Mouse (Mus musculus): ENCODE data around the gene Ralgapa1. TPM values are rescaled to one million over a fixed set of nuclear protein-coding genes. Genes with fewer than 3 reads are reported as not detected.
"Not testable (repeated sequence)": the region's sequence is repeated elsewhere in the genome, so short reads cannot be mapped to it uniquely, and the experiment has no call there.

Ralgapa1 gene
- polyA plus RNA-seq, 1 experiment from 2014 or later: 18.8 TPM

DNA sequence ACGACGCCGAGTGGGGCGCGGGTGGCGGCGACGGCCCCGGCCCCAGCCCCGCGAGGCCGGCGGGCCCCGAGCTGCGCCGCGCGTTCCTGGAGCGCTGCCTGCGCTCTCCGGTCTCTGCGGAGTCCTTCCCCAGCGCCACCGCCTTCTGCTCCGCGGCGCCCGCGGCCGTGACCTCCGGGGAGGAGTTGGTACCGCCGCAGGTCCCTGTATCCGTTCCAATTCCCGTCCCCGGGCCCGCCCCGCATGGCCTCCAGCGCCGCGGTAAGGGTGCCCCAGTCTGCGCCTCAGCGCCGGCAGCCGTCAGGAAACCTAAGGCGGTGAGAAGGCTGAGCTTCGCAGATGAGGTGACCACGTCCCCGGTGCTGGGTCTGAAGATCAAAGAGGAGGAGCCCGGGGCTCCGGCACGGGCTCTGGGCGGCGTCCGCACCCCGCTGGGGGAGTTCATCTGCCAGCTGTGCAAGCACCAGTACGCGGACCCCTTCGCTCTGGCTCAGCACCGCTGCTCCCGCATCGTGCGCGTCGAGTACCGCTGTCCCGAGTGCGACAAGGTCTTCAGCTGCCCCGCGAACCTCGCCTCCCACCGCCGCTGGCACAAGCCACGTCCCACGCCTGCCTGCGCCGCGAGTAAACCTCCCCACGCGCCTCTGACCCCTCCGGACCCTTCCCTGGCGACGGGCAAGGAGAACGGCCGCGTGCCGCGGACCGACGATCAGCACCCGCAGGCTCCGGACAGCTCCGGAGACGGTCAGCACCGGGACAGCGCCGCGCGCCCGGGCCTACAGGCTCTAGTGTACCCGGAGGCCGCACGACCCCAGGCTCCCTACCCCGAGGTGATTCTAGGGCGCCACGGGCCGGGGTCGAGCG lies 221.1 kb downstream of the Ralgapa1 start:
- peak; percentile 86 for ATAC-seq (replicated peaks; ENCODE audit: insufficient number of reproducible peaks, low FRiP score, low TSS enrichment)
- WGBS (ENCODE audit: insufficient replicate concordance): under 1% methylated on average over 109 of the region's 109 CpGs
- peaks cover 51% of the 10 kb centered on the region for H3K27me3 ChIP-seq (ENCODE audit: control insufficient read depth, insufficient read depth, low read length)
- H3K9me3 ChIP-seq (replicated peaks; ENCODE audit: control insufficient read depth, low read length): no peaks in the 10 kb centered on the region
- no peak overlapping the region for H3K9ac ChIP-seq (ENCODE audit: low read depth, low read length)
- H3K4me3 ChIP-seq (ENCODE audit: low read depth, low read length): peak overlapping the region; percentile 55
- no peaks in the 10 kb centered on the region for H3K36me3 ChIP-seq (ENCODE audit: control insufficient read depth, insufficient read depth, low read length)
- H3K4me2 ChIP-seq: peak overlapping the region; percentile 91
- H3K27ac ChIP-seq (ENCODE audit: low read depth, low read length): no peak overlapping the region
- peaks cover 12% of the 10 kb centered on the region for H3K4me1 ChIP-seq (ENCODE audit: control insufficient read depth, insufficient read depth, low read length)

- WGBS (ENCODE audit: insufficient replicate concordance): under 1% methylated on average over 75 of the region's 77 CpGs
- Histone ChIP-seq H3K27ac (ENCODE audit: low read depth, low read length) (no peak within 1 kb of the TSS), H3K9me3 (replicated peaks; ENCODE audit: control insufficient read depth, low read length) (no peaks in the 10 kb centered on the region), H3K27me3 (ENCODE audit: control insufficient read depth, insufficient read depth, low read length) (peaks cover 51% of the 10 kb centered on the region), H3K36me3 (ENCODE audit: control insufficient read depth, insufficient read depth, low read length) (no peaks in the 10 kb centered on the region), H3K4me1 (ENCODE audit: control insufficient read depth, insufficient read depth, low read length) (peaks cover 12% of the 10 kb centered on the region), H3K9ac (ENCODE audit: low read depth, low read length) (no peak within 1 kb of the TSS), H3K4me2 (peak within 1 kb of the TSS; percentile 91), H3K4me3 (ENCODE audit: low read depth, low read length) (peak within 1 kb of the TSS; percentile 55)
- no peak for ATAC-seq (replicated peaks; ENCODE audit: insufficient number of reproducible peaks, low FRiP score, low TSS enrichment)
Measured at GRCm38 (mm10) chr12:55598887-55599561, 221.9 kb downstream of the Ralgapa1 start, which contains the start of gene Insm2. Insm2 (plus strand) TSS chr12:55599427.

GRCm38 (mm10) chr12:55598537-55598886 lies 222.5 kb downstream of the Ralgapa1 start:
- WGBS (ENCODE audit: insufficient replicate concordance): 7% methylated on average over 7 of the region's 7 CpGs
- Histone ChIP-seq H3K9ac (ENCODE audit: low read depth, low read length) (no peak overlapping the region), H3K4me3 (ENCODE audit: low read depth, low read length) (peak overlapping the region; percentile 55), H3K4me1 (ENCODE audit: control insufficient read depth, insufficient read depth, low read length) (peaks cover 12% of the 10 kb centered on the region), H3K27ac (ENCODE audit: low read depth, low read length) (no peak overlapping the region), H3K4me2 (peak overlapping the region; percentile 91), H3K36me3 (ENCODE audit: control insufficient read depth, insufficient read depth, low read length) (no peaks in the 10 kb centered on the region), H3K27me3 (ENCODE audit: control insufficient read depth, insufficient read depth, low read length) (peaks cover 51% of the 10 kb centered on the region), H3K9me3 (replicated peaks; ENCODE audit: control insufficient read depth, low read length) (no peaks in the 10 kb centered on the region)
- ATAC-seq (replicated peaks; ENCODE audit: insufficient number of reproducible peaks, low FRiP score, low TSS enrichment): no peak

DNA sequence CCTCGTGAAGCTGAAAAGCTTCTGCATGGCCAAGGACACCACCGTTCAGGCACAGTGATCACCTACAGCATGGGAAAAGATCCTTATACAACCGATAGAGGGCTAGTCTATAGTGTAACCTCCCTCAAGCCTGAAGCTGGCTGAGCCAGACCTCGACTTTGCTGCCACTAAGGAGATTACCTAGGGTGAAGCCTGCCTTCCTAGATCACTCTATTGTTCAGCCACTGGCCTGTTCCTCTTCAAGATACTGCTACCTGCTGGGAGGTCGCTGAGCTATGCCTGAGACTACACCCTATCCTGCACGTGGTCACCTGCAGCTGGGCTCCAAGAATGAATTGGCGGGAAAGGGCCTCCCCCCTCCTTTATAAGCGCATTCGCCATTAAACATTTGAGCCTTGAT lies 234.0 kb downstream of the Ralgapa1 start:
- H3K9me3 ChIP-seq (replicated peaks; ENCODE audit: control insufficient read depth, low read length); H3K9ac ChIP-seq (ENCODE audit: low read depth, low read length); H3K27ac ChIP-seq (ENCODE audit: low read depth, low read length); H3K4me2 ChIP-seq; ATAC-seq (replicated peaks; ENCODE audit: insufficient number of reproducible peaks, low FRiP score, low TSS enrichment); H3K4me1 ChIP-seq (ENCODE audit: control insufficient read depth, insufficient read depth, low read length); H3K4me3 ChIP-seq (ENCODE audit: low read depth, low read length); H3K36me3 ChIP-seq (ENCODE audit: control insufficient read depth, insufficient read depth, low read length); H3K27me3 ChIP-seq (ENCODE audit: control insufficient read depth, insufficient read depth, low read length): not testable (repeated sequence)
- WGBS (ENCODE audit: insufficient replicate concordance): 46% methylated on average over 9 of the region's 9 CpGs

GRCm38 (mm10) chr12:55573794-55574193 lies 247.2 kb downstream of the Ralgapa1 start:
- no peaks in the 10 kb centered on the region for H3K9me3 ChIP-seq (replicated peaks; ENCODE audit: control insufficient read depth, low read length)
- no peak overlapping the region for H3K4me3 ChIP-seq (ENCODE audit: low read depth, low read length)
- 6% methylated on average over 6 of the region's 6 CpGs for WGBS (ENCODE audit: insufficient replicate concordance)
- H3K27ac ChIP-seq (ENCODE audit: low read depth, low read length): no peak overlapping the region
- no peak for ATAC-seq (replicated peaks; ENCODE audit: insufficient number of reproducible peaks, low FRiP score, low TSS enrichment)
- H3K4me1 ChIP-seq (ENCODE audit: control insufficient read depth, insufficient read depth, low read length): no peaks in the 10 kb centered on the region
- H3K4me2 ChIP-seq: no peak overlapping the region
- no peaks in the 10 kb centered on the region for H3K27me3 ChIP-seq (ENCODE audit: control insufficient read depth, insufficient read depth, low read length)
- H3K36me3 ChIP-seq (ENCODE audit: control insufficient read depth, insufficient read depth, low read length): no peaks in the 10 kb centered on the region
- H3K9ac ChIP-seq (ENCODE audit: low read depth, low read length): no peak overlapping the region

GRCm38 (mm10) chr12:55573089-55573488 lies 247.9 kb downstream of the Ralgapa1 start:
- Histone ChIP-seq H3K9me3 (replicated peaks; ENCODE audit: control insufficient read depth, low read length) (no peaks in the 10 kb centered on the region), H3K27ac (ENCODE audit: low read depth, low read length) (no peak overlapping the region), H3K9ac (ENCODE audit: low read depth, low read length) (no peak overlapping the region), H3K27me3 (ENCODE audit: control insufficient read depth, insufficient read depth, low read length) (no peaks in the 10 kb centered on the region), H3K36me3 (ENCODE audit: control insufficient read depth, insufficient read depth, low read length) (no peaks in the 10 kb centered on the region), H3K4me1 (ENCODE audit: control insufficient read depth, insufficient read depth, low read length) (no peaks in the 10 kb centered on the region), H3K4me2 (no peak overlapping the region), H3K4me3 (ENCODE audit: low read depth, low read length) (no peak overlapping the region)
- no peak for ATAC-seq (replicated peaks; ENCODE audit: insufficient number of reproducible peaks, low FRiP score, low TSS enrichment)

GRCm38 (mm10) chr12:55571661-55572060 lies 249.3 kb downstream of the Ralgapa1 start:
- no peak overlapping the region for H3K27ac ChIP-seq (ENCODE audit: low read depth, low read length)
- no peak for ATAC-seq (replicated peaks; ENCODE audit: insufficient number of reproducible peaks, low FRiP score, low TSS enrichment)
- H3K4me2 ChIP-seq: no peak overlapping the region
- H3K27me3 ChIP-seq (ENCODE audit: control insufficient read depth, insufficient read depth, low read length): no peaks in the 10 kb centered on the region
- no peaks in the 10 kb centered on the region for H3K9me3 ChIP-seq (replicated peaks; ENCODE audit: control insufficient read depth, low read length)
- H3K4me1 ChIP-seq (ENCODE audit: control insufficient read depth, insufficient read depth, low read length): no peaks in the 10 kb centered on the region
- H3K4me3 ChIP-seq (ENCODE audit: low read depth, low read length): no peak overlapping the region
- no peak overlapping the region for H3K9ac ChIP-seq (ENCODE audit: low read depth, low read length)
- WGBS (ENCODE audit: insufficient replicate concordance): 79% methylated on average over 10 of the region's 10 CpGs
- H3K36me3 ChIP-seq (ENCODE audit: control insufficient read depth, insufficient read depth, low read length): no peaks in the 10 kb centered on the region

GRCm38 (mm10) chr12:55571181-55571580 lies 249.8 kb downstream of the Ralgapa1 start:
- no peak for ATAC-seq (replicated peaks; ENCODE audit: insufficient number of reproducible peaks, low FRiP score, low TSS enrichment)
- Histone ChIP-seq H3K4me2 (no peak overlapping the region), H3K27me3 (ENCODE audit: control insufficient read depth, insufficient read depth, low read length) (no peaks in the 10 kb centered on the region), H3K9me3 (replicated peaks; ENCODE audit: control insufficient read depth, low read length) (no peaks in the 10 kb centered on the region), H3K4me3 (ENCODE audit: low read depth, low read length) (no peak overlapping the region), H3K27ac (ENCODE audit: low read depth, low read length) (no peak overlapping the region), H3K4me1 (ENCODE audit: control insufficient read depth, insufficient read depth, low read length) (no peaks in the 10 kb centered on the region), H3K9ac (ENCODE audit: low read depth, low read length) (no peak overlapping the region), H3K36me3 (ENCODE audit: control insufficient read depth, insufficient read depth, low read length) (no peaks in the 10 kb centered on the region)
- 79% methylated on average over 11 of the region's 11 CpGs for WGBS (ENCODE audit: insufficient replicate concordance)
